Mouse (Mus musculus) heart, adult 2 months (tissue): ENCODE measurements around the gene Osbpl5. TPM values are rescaled to one million over a fixed set of nuclear protein-coding genes. Genes with fewer than 3 reads are reported as not detected.
A peak's percentile ranks its signal among the peaks of the same experiment; 100 is the strongest.

Experiments used
- DNase-seq, 2 experiments: peaks; one replicate each; pipeline ENCODE4 v3.0.0; 2021
- H3K27ac ChIP-seq: fragments of 200-600 bp; 2 replicates; pipeline ENCODE4 v1.8.1; 2022
- H3K27me3 ChIP-seq: fragments of 200-500 bp; 2 replicates; pipeline ENCODE4 v1.6.1; 2012; ENCODE audit warnings: mild to moderate bottlenecking, low read length, inconsistent platforms, mixed read lengths; ENCODE audit not compliant: control insufficient read depth, insufficient read depth
- H3K36me3 ChIP-seq: fragments of 200-500 bp; 2 replicates; pipeline ENCODE4 v1.6.1; 2012; ENCODE audit warnings: low read length, inconsistent platforms; ENCODE audit not compliant: control insufficient read depth, insufficient read depth
- H3K4me1 ChIP-seq: fragments of 200-500 bp; 2 replicates; pipeline ENCODE4 v1.6.1; 2011; ENCODE audit warnings: low read length; ENCODE audit not compliant: control insufficient read depth, insufficient read depth
- H3K4me3 ChIP-seq: fragments of 200-600 bp; 2 replicates; pipeline ENCODE4 v1.8.1; 2022
- H3K79me2 ChIP-seq: fragments of 200-500 bp; replicated peaks from 2 replicates; pipeline ENCODE4 v1.6.1; 2012; ENCODE audit warnings: mild to moderate bottlenecking, inconsistent platforms, low read length, moderate library complexity, mixed read lengths; ENCODE audit not compliant: control insufficient read depth, insufficient read depth
- H3K9ac ChIP-seq: fragments of 200-500 bp; 2 replicates; pipeline ENCODE4 v1.6.1; 2012; ENCODE audit warnings: low read depth, mild to moderate bottlenecking, control low read depth, inconsistent platforms, low read length, mixed read lengths
- CTCF ChIP-seq: fragments of 200-600 bp; IDR thresholded peaks from 2 replicates; pipeline ENCODE4 v1.8.1; 2022; ENCODE audit warnings: antibody characterized with exemption, mild to moderate bottlenecking, moderate library complexity
- EP300 ChIP-seq: fragments of 200-500 bp; IDR thresholded peaks from 2 replicates; pipeline ENCODE4 v1.6.1; 2011; ENCODE audit warnings: low read depth, low read length, control low read depth; ENCODE audit not compliant: insufficient read depth
- POLR2A ChIP-seq: fragments of 200-500 bp; IDR thresholded peaks from 2 replicates; pipeline ENCODE4 v1.6.1; 2011; ENCODE audit warnings: mild to moderate bottlenecking, low read depth, low read length, control low read depth; ENCODE audit not compliant: insufficient read depth
- WGBS: fragments of 180-500 bp; shearing (Covaris S2); methylation state at CpG from one replicate; pipeline ENCODE4 v1.1.7; 2018; 5-methylcytosine and 5-hydroxymethylcytosine counted together
- intact Hi-C: fragments of 180-260 bp; cut with DNase I; formaldehyde crosslinking; loops from one replicate; pipeline ENCODE4 v1.15.1; 2025
- polyA plus RNA-seq: library from polyadenylated mRNA; depleted of rRNA; stranded (reverse); fragments of >200 nt; gene quantifications from 2 replicates; pipeline ENCODE4 v1.2.3, GENCODE M21; 2012
- total RNA-seq, 2 experiments: library from RNA; stranded (reverse); gene quantifications; 2 replicates each; pipeline ENCODE4 v1.2.3; 2021

Gene Osbpl5
- total and polyA plus RNA-seq, 3 experiments, result 14.8 to 21.3 (median 18.0) TPM

DNA sequence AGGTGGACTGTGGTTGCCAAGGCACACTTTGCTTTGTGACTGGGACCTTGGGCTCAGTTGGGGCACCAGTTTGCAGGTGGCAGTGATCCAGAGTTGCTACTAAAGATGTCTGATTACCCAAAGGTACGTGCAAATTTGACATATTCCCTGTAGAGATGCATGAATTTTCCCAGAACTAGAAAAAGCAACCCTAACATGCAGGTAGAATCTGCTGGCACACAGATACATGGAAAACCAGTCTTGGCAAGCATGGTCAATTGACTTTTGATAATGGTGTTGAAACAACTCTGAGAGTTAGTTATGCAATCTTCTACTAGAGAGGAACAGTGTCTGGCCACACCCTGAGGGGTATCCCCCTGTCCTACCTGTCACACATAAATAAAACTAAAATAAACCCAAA, 5.4 kb downstream of the Osbpl5 start:
- TF ChIP-seq POLR2A (no peak), CTCF (no peak), EP300 (no peak)
- Histone ChIP-seq H3K4me3 (no peak overlapping the region), H3K4me1 (peaks cover 2% of the 10 kb centered on the region), H3K9ac (no peak overlapping the region), H3K36me3 (no peaks in the 10 kb centered on the region), H3K27me3 (no peaks in the 10 kb centered on the region), H3K79me2 (no peaks in the 10 kb centered on the region), H3K27ac (no peak overlapping the region)
- WGBS, result 68% methylated on average over 1 of the region's 1 CpGs
- intact Hi-C loops, result no loop called here
- no peak for DNase-seq

DNA sequence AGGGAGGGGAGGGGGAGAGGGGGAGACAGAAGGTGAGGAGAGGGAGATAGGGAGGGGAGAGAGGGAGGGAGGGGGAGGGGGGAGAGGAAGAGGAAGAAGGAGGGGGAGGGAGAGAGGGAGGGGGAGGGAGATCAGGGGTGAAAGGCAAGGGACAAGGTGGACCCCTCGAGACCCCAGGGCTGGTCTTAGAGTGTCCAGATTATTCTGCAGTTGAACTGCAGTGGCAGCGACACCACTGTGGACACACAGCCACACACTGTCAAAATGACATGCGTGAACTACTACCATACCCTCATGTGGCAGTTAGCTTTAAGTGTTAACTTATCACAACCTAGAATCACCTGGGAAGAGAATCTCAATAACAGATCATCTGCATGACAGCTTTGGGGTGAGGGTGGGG, 7.7 kb downstream of the Osbpl5 start:
- no peak for DNase-seq
- Histone ChIP-seq H3K27me3 (no peaks in the 10 kb centered on the region), H3K36me3 (no peaks in the 10 kb centered on the region), H3K27ac (no peak overlapping the region), H3K79me2 (no peaks in the 10 kb centered on the region), H3K4me1 (peaks cover 2% of the 10 kb centered on the region), H3K4me3 (no peak overlapping the region), H3K9ac (no peak overlapping the region)
- TF ChIP-seq EP300 (no peak), CTCF (no peak), POLR2A (no peak)
- intact Hi-C loops, result loop anchor here (5.0 kb wide), 1 partner anchor 162 kb away; no protein-coding TSS in a partner anchor
- 59% methylated on average over 3 of the region's 3 CpGs for WGBS

DNA sequence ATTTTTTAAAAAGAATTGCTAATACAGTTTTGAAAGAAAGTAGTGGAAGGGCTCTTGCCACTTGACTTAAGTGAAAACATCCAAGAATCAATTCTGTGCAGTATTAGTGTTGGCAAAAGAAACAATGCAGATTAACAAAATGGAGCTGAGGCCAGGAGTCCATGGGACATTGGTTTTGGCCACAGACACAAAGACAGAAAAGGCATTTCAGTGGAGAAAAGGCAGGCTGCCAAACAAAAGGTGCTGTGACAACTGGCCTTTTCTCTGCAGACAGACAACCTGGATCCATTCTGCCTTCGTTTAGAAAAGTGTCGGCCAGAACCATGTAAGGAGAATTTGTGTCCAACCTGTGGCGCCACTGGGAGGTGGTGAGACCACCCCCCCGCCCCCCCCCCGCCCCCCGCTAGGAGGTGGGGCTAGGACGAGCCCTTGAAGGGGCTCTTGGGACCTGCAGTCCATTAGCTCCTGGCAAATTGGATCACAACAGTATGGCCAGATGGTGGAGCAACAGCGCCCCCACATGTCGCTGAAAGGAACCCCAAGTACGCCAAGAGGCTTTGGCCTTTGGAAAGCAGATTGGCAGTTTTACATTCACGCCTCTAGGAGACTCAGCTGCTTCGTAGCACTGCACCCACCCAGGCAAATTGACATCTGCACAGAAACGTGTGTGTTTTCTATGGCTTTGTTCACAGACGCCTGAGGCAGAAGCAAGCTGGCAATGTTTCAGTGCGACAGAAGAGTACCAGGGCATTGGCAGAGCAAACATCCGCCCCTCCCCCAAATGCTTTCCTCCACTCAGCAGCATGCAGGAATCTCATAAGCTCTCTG, 8.5 kb downstream of the Osbpl5 start:
- WGBS, result 5% methylated on average over 16 of the region's 16 CpGs
- Histone ChIP-seq H3K36me3 (no peaks in the 10 kb centered on the region), H3K4me3 (no peak overlapping the region), H3K79me2 (no peaks in the 10 kb centered on the region), H3K27me3 (no peaks in the 10 kb centered on the region), H3K4me1 (peaks cover 2% of the 10 kb centered on the region), H3K9ac (no peak overlapping the region), H3K27ac (no peak overlapping the region)
- TF ChIP-seq POLR2A, result no peak
- TF ChIP-seq CTCF, result peak; percentile 88
- peak; percentile 97 for TF ChIP-seq EP300
- DNase-seq, result peak; percentile 85 to 91
- intact Hi-C loops, result loop anchor here (1.0 to 5.0 kb wide), 2 partner anchors 42 to 161 kb away; no protein-coding TSS in a partner anchor

DNA sequence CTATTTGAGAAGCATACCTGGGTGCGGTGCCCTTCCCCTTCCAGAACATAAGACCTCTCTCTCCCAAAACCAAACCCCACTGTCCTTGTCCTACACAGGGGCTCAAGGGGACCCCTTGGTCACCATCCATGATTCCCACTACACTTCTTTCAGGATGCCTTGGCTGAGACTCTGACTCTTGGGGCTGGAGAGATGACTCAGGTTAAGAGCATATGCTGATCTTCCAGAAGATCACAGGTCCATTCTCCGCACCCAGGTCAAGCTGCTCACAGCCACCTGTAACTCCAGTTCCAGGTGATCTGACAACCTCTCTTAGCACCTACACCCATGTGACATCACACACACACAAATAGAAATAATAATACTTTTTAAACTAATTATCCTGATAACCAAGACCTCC, 16.1 kb downstream of the Osbpl5 start:
- DNase-seq, result no peak
- H3K4me3 ChIP-seq, result peak overlapping the region; percentile 90
- H3K4me1 ChIP-seq, result peaks cover 13% of the 10 kb centered on the region
- WGBS, result 30% methylated on average over 2 of the region's 2 CpGs
- intact Hi-C loops, result no loop called here
- no peaks in the 10 kb centered on the region for H3K27me3 ChIP-seq
- TF ChIP-seq EP300 (no peak), CTCF (no peak), POLR2A (no peak)
- H3K79me2 ChIP-seq, result no peaks in the 10 kb centered on the region
- peak overlapping the region; percentile 78 for H3K9ac ChIP-seq
- no peaks in the 10 kb centered on the region for H3K36me3 ChIP-seq
- H3K27ac ChIP-seq, result peak overlapping the region; percentile 91

DNA sequence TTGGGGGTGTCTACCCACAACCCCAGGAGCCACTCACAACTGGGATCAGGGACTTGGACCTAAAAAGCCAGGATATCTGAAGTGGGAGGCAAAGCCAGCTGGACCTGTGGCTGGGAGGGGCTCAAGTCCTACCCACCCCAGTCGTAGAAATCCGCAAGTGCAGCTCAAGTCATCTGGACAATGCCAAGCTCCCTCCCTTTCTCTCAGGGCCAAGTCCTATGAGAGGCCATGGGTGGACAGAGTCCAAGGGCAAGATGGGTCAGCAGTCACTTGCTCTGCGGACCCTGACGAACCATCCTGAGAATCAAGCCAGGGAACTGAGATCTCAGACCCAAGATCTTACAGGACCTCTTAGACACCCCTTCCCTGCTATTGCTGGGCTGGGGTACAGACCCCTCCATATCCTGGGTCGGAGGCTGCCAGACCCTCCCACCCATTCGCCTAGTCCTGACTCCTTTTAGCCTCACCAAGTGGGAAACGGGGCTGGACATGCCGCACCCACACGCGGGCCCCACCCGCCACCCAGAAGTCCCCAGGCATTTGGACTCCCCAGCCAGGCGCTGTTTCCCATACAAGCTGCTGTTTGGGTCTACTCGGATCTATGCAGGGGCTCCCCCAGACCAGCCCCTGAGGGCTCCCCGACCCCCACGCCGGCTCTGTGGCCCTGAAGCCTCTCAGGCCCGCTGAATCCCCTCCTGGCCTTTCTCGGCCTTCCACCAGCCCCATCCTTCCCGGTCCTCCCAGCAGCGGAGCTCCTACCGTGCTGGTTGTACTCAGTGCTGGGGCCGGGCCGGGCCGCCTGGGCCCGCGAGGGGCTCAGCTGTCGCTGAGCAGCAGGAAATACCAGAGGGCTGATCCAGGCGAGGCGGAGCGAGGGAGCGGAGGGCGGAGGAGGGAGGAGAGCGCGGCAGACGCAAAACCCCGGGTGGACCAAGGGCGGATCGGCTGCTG, 17.0 kb downstream of the Osbpl5 start:
- no peaks in the 10 kb centered on the region for H3K27me3 ChIP-seq
- TF ChIP-seq CTCF (0 out of 2 replicates have a peak, but pooled peaks have one; percentile 3), POLR2A (peak; percentile 70), EP300 (0 out of 2 replicates have a peak, but pooled peaks have one; percentile 38)
- peak; percentile 88 to 89 for DNase-seq
- intact Hi-C loops, result no loop called here
- H3K27ac ChIP-seq, result peak overlapping the region; percentile 91
- 3% methylated on average over 37 of the region's 38 CpGs for WGBS
- H3K4me3 ChIP-seq, result peak overlapping the region; percentile 90
- peaks cover 13% of the 10 kb centered on the region for H3K4me1 ChIP-seq
- H3K79me2 ChIP-seq, result no peaks in the 10 kb centered on the region
- H3K36me3 ChIP-seq, result no peaks in the 10 kb centered on the region
- H3K9ac ChIP-seq, result peak overlapping the region; percentile 78
